Mouse (Mus musculus): ENCODE data around the gene Nostrin. TPM values are rescaled to one million over a fixed set of nuclear protein-coding genes. Genes with fewer than 3 reads are reported as not detected.

The Nostrin gene
- 2.1 and 3.8 TPM in 2 replicates for polyA plus RNA-seq (2016; fragmentation: Nextera tagmentation; extraction: Ambion mirVana)

- Histone ChIP-seq H3K27ac (peak within 1 kb of the TSS; percentile 3; the same call in 1 of the 2 replicates), H3K4me3 (peak within 1 kb of the TSS; percentile 12; the same call in 1 of the 2 replicates), H3K4me1 (peaks cover 27% of the 10 kb centered on the region), H3K27me3 (ENCODE audit: insufficient read depth, poor library complexity, severe bottlenecking) (no peaks in the 10 kb centered on the region), H3K36me3 (no peaks in the 10 kb centered on the region), H3K9me3 (no peaks in the 10 kb centered on the region)
- 61% methylated on average over 15 of the region's 15 CpGs for WGBS
- DNase-seq (ENCODE audit: low spot score) = peak; percentile 71
These were observed at the start of gene Nostrin for GRCm38 (mm10) chr2:69135661-69136576. Gene Nostrin (plus strand): TSS chr2:69135800.

- Histone ChIP-seq H3K4me3 (no peak overlapping the region), H3K27ac (no peak overlapping the region), H3K27me3 (ENCODE audit: insufficient read depth, poor library complexity, severe bottlenecking) (no peaks in the 10 kb centered on the region), H3K36me3 (no peaks in the 10 kb centered on the region), H3K9me3 (no peaks in the 10 kb centered on the region), H3K4me1 (peaks cover 9% of the 10 kb centered on the region; the same call in 1 of the 2 replicates)
- WGBS = 59% methylated on average over 8 of the region's 8 CpGs
- peak; percentile 65 for DNase-seq (ENCODE audit: low spot score)
These were observed 48.9 kb upstream of the Nostrin start for GRCm38 (mm10) chr2:69086505-69087260.

GRCm38 (mm10) chr2:69095836-69096235, 39.8 kb upstream of the Nostrin start:
- peak; percentile 1 for DNase-seq (ENCODE audit: low spot score)
- Histone ChIP-seq H3K36me3 (no peaks in the 10 kb centered on the region; the same call in 1 of the 2 replicates), H3K4me3 (no peak overlapping the region), H3K27ac (no peak overlapping the region), H3K9me3 (no peaks in the 10 kb centered on the region), H3K27me3 (ENCODE audit: insufficient read depth, poor library complexity, severe bottlenecking) (no peaks in the 10 kb centered on the region), H3K4me1 (no peaks in the 10 kb centered on the region)

GRCm38 (mm10) chr2:69096821-69097220, 38.8 kb upstream of the Nostrin start:
- Histone ChIP-seq H3K4me3 (no peak overlapping the region), H3K36me3 (no peaks in the 10 kb centered on the region; the same call in 1 of the 2 replicates), H3K9me3 (no peaks in the 10 kb centered on the region), H3K4me1 (no peaks in the 10 kb centered on the region), H3K27ac (no peak overlapping the region), H3K27me3 (ENCODE audit: insufficient read depth, poor library complexity, severe bottlenecking) (no peaks in the 10 kb centered on the region)
- peak; percentile 70 for DNase-seq (ENCODE audit: low spot score)
- WGBS = 80% methylated on average over 4 of the region's 4 CpGs

- no peaks in the 10 kb centered on the region for H3K9me3 ChIP-seq
- no peaks in the 10 kb centered on the region; the same call in 1 of the 2 replicates for H3K36me3 ChIP-seq
- no peak overlapping the region for H3K4me3 ChIP-seq
- H3K4me1 ChIP-seq = no peaks in the 10 kb centered on the region
- H3K27ac ChIP-seq = no peak overlapping the region
- whole genome bisulfite sequencing = 88% methylated on average over 2 of the region's 2 CpGs
- no peaks in the 10 kb centered on the region for H3K27me3 ChIP-seq (ENCODE audit: insufficient read depth, poor library complexity, severe bottlenecking)
- peak; percentile 35 for DNase-seq (ENCODE audit: low spot score)
These were observed 38.1 kb upstream of the Nostrin start for GRCm38 (mm10) chr2:69097526-69097925.

GRCm38 (mm10) chr2:69098701-69099100, 36.9 kb upstream of the Nostrin start:
- H3K4me3 ChIP-seq = no peak overlapping the region
- no peaks in the 10 kb centered on the region for H3K4me1 ChIP-seq
- H3K36me3 ChIP-seq = no peaks in the 10 kb centered on the region
- no peaks in the 10 kb centered on the region for H3K9me3 ChIP-seq
- H3K27ac ChIP-seq = no peak overlapping the region
- H3K27me3 ChIP-seq (ENCODE audit: insufficient read depth, poor library complexity, severe bottlenecking) = no peaks in the 10 kb centered on the region
- WGBS = 86% methylated on average over 3 of the region's 3 CpGs
- DNase-seq (ENCODE audit: low spot score) = peak; percentile 53

GRCm38 (mm10) chr2:69099147-69099546, 36.5 kb upstream of the Nostrin start:
- H3K9me3 ChIP-seq = no peaks in the 10 kb centered on the region
- DNase-seq (ENCODE audit: low spot score) = peak; percentile 46
- 91% methylated on average over 7 of the region's 7 CpGs for WGBS
- H3K27me3 ChIP-seq (ENCODE audit: insufficient read depth, poor library complexity, severe bottlenecking) = no peaks in the 10 kb centered on the region
- H3K4me3 ChIP-seq = no peak overlapping the region
- no peaks in the 10 kb centered on the region for H3K36me3 ChIP-seq
- H3K4me1 ChIP-seq = no peaks in the 10 kb centered on the region
- H3K27ac ChIP-seq = no peak overlapping the region

GRCm38 (mm10) chr2:69100706-69101105, 34.9 kb upstream of the Nostrin start:
- Histone ChIP-seq H3K27ac (no peak overlapping the region), H3K4me3 (no peak overlapping the region), H3K36me3 (no peaks in the 10 kb centered on the region), H3K9me3 (no peaks in the 10 kb centered on the region), H3K27me3 (ENCODE audit: insufficient read depth, poor library complexity, severe bottlenecking) (no peaks in the 10 kb centered on the region), H3K4me1 (no peaks in the 10 kb centered on the region)
- peak; percentile 67 for DNase-seq (ENCODE audit: low spot score)
- 22% methylated on average over 3 of the region's 3 CpGs for WGBS

- 77% methylated on average over 3 of the region's 3 CpGs for WGBS
- Histone ChIP-seq H3K4me3 (no peak overlapping the region), H3K27me3 (ENCODE audit: insufficient read depth, poor library complexity, severe bottlenecking) (no peaks in the 10 kb centered on the region), H3K27ac (no peak overlapping the region), H3K36me3 (no peaks in the 10 kb centered on the region), H3K4me1 (no peaks in the 10 kb centered on the region), H3K9me3 (no peaks in the 10 kb centered on the region)
- peak; percentile 63 for DNase-seq (ENCODE audit: low spot score)
These were observed 32.1 kb upstream of the Nostrin start for GRCm38 (mm10) chr2:69103526-69103925.

- Histone ChIP-seq H3K4me3 (no peak overlapping the region), H3K4me1 (no peaks in the 10 kb centered on the region), H3K36me3 (no peaks in the 10 kb centered on the region), H3K27me3 (ENCODE audit: insufficient read depth, poor library complexity, severe bottlenecking) (no peaks in the 10 kb centered on the region), H3K27ac (no peak overlapping the region), H3K9me3 (no peaks in the 10 kb centered on the region)
- DNase-seq (ENCODE audit: low spot score) = peak; percentile 36
- 67% methylated on average over 10 of the region's 10 CpGs for WGBS
These were observed 31.0 kb upstream of the Nostrin start for GRCm38 (mm10) chr2:69104511-69105145.

GRCm38 (mm10) chr2:69109246-69109645, 26.4 kb upstream of the Nostrin start:
- no peak for DNase-seq (ENCODE audit: low spot score)
- Histone ChIP-seq H3K4me3 (no peak overlapping the region), H3K36me3 (no peaks in the 10 kb centered on the region), H3K9me3 (no peaks in the 10 kb centered on the region), H3K27ac (no peak overlapping the region), H3K27me3 (ENCODE audit: insufficient read depth, poor library complexity, severe bottlenecking) (no peaks in the 10 kb centered on the region), H3K4me1 (no peaks in the 10 kb centered on the region)
- 81% methylated on average over 5 of the region's 5 CpGs for WGBS

- H3K36me3 ChIP-seq = no peaks in the 10 kb centered on the region
- H3K4me1 ChIP-seq = no peaks in the 10 kb centered on the region
- DNase-seq (ENCODE audit: low spot score) = peak; percentile 16
- no peaks in the 10 kb centered on the region for H3K9me3 ChIP-seq
- H3K27me3 ChIP-seq (ENCODE audit: insufficient read depth, poor library complexity, severe bottlenecking) = no peaks in the 10 kb centered on the region
- H3K4me3 ChIP-seq = no peak overlapping the region
- no peak overlapping the region for H3K27ac ChIP-seq
- WGBS = 80% methylated on average over 7 of the region's 7 CpGs
These were observed 25.9 kb upstream of the Nostrin start for GRCm38 (mm10) chr2:69109710-69110109.

Data from heart, embryonic 10.5 days (tissue).